Mouse (Mus musculus): ENCODE measurements around the gene Klhl26. TPM values are rescaled to one million over a fixed set of nuclear protein-coding genes. Genes with fewer than 3 reads are reported as not detected.

Gene Klhl26
- polyA plus RNA-seq, 1 experiment from 2014 or later = 18.7 TPM

GRCm38 (mm10) chr8:70509281-70509952, 32.6 kb upstream of the Klhl26 start:
- H3K27me3 ChIP-seq (replicated peaks) = no peaks in the 10 kb centered on the region
- H3K36me3 ChIP-seq = peaks cover 22% of the 10 kb centered on the region
- H3K9ac ChIP-seq = peak overlapping the region; percentile 99
- 8% methylated on average over 25 of the region's 25 CpGs for WGBS
- H3K27ac ChIP-seq = peak overlapping the region; percentile 98
- peak overlapping the region; percentile 97 for H3K4me3 ChIP-seq (replicated peaks)
- no peaks in the 10 kb centered on the region for H3K9me3 ChIP-seq
- H3K4me2 ChIP-seq (replicated peaks) = peak overlapping the region; percentile 79
- no peak for ATAC-seq
- H3K4me1 ChIP-seq (replicated peaks) = peaks cover 43% of the 10 kb centered on the region

DNA sequence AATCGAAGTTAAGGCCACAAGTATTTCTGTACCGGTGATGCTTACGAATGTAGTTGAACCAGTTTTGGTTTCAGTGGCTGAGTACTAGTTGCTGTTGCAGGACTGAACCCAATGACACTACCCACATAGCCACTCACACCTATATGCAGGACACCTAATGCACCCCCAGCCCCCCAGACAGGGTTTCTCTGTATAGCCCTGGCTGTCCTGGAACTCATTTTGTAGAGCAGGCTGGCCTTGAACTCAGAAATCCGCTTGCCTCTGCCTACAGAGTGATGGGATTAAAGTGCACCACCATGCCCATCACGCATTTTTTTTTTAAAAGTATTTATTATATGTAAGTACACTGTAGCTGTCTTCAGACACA, 30.2 kb upstream of the Klhl26 start:
- Histone ChIP-seq H3K27me3 (replicated peaks) (peaks cover 17% of the 10 kb centered on the region), H3K4me3 (replicated peaks) (no peak overlapping the region), H3K4me1 (replicated peaks) (peaks cover 55% of the 10 kb centered on the region), H3K9ac (no peak overlapping the region), H3K27ac (peak overlapping the region; percentile 20; the same call in 1 of the 2 replicates), H3K4me2 (replicated peaks) (no peak overlapping the region; the same call in 1 of the 2 replicates), H3K36me3 (peaks cover 13% of the 10 kb centered on the region), H3K9me3 (no peaks in the 10 kb centered on the region)
- WGBS = 53% methylated on average over 5 of the region's 5 CpGs
- no peak for ATAC-seq

- Histone ChIP-seq H3K9ac (peak within 1 kb of the TSS; percentile 93), H3K27ac (peak within 1 kb of the TSS; percentile 96), H3K27me3 (replicated peaks) (peaks cover 23% of the 10 kb centered on the region), H3K4me1 (replicated peaks) (peaks cover 54% of the 10 kb centered on the region), H3K36me3 (peaks cover 13% of the 10 kb centered on the region), H3K4me3 (replicated peaks) (peak within 1 kb of the TSS; percentile 73), H3K4me2 (replicated peaks) (peak within 1 kb of the TSS; percentile 92), H3K9me3 (no peaks in the 10 kb centered on the region)
- 2% methylated on average over 40 of the region's 40 CpGs for WGBS
- peak; percentile 88 for ATAC-seq
Observed at GRCm38 (mm10) chr8:70506328-70507026, 29.7 kb upstream of the Klhl26 start, which contains the start of gene Rex1bd. Gene Rex1bd, minus strand, starts transcription at chr8:70506752.

DNA sequence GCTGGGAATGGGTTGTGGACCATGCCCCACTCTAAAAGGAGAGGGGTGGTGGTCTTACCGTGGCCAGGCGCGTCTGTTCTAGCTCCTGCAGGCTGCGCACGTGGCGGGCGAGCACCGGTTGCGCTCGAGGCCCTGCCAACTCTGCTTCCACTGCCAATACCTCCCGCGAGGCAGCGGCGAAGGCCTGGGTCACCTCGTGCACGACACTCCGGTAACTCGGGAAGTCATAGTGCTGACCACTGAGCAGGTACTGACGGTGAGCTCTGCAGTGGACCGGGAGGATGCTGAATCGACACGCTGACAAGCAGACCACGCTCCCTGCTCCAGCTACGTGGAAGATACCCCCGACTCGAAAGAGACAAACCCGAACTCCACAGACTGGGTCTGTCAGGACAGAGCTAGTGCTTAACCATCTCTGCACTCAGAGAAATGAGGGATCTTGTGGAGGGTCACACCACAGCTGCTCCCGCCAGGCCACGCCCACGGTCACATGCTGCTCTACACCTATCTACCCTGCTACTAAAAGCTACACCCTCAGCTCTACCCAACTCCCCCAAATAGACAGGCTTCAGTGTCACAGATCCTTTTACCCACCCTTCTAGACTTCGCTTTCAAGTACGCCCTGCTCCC, 29.0 kb upstream of the Klhl26 start:
- 34% methylated on average over 32 of the region's 32 CpGs for WGBS
- Histone ChIP-seq H3K4me3 (replicated peaks) (peak overlapping the region; percentile 73), H3K27me3 (replicated peaks) (peaks cover 29% of the 10 kb centered on the region), H3K4me1 (replicated peaks) (peaks cover 58% of the 10 kb centered on the region), H3K9ac (peak overlapping the region; percentile 93), H3K9me3 (no peaks in the 10 kb centered on the region), H3K36me3 (peaks cover 13% of the 10 kb centered on the region), H3K27ac (peak overlapping the region; percentile 96), H3K4me2 (replicated peaks) (peak overlapping the region; percentile 92)
- no peak for ATAC-seq

DNA sequence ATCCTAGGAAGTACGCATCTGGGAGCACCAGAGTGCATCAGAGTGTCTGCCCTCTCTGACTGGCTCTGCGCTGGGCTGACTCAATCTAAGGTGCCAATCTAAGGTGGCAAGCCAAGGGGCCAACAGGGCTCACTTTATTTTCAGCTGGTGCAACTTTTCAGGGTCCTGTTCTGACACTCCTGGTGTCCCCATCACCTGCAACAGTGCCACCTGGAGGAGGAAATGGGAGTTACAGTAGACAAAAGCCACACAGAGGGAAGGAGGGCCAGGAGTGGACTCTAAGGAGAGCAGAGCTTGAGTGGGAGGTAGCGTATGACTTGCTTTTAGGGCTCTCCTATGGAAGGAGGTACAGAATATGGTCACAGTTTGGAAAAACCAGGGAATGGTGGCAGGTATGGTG, 28.1 kb upstream of the Klhl26 start:
- WGBS = 78% methylated on average over 3 of the region's 3 CpGs
- no peak for ATAC-seq
- H3K9ac ChIP-seq = no peak overlapping the region
- H3K27ac ChIP-seq = no peak overlapping the region
- H3K4me2 ChIP-seq (replicated peaks) = no peak overlapping the region
- peaks cover 38% of the 10 kb centered on the region for H3K27me3 ChIP-seq (replicated peaks)
- no peak overlapping the region for H3K4me3 ChIP-seq (replicated peaks)
- peaks cover 62% of the 10 kb centered on the region for H3K4me1 ChIP-seq (replicated peaks)
- H3K9me3 ChIP-seq = no peaks in the 10 kb centered on the region
- peaks cover 13% of the 10 kb centered on the region for H3K36me3 ChIP-seq

DNA sequence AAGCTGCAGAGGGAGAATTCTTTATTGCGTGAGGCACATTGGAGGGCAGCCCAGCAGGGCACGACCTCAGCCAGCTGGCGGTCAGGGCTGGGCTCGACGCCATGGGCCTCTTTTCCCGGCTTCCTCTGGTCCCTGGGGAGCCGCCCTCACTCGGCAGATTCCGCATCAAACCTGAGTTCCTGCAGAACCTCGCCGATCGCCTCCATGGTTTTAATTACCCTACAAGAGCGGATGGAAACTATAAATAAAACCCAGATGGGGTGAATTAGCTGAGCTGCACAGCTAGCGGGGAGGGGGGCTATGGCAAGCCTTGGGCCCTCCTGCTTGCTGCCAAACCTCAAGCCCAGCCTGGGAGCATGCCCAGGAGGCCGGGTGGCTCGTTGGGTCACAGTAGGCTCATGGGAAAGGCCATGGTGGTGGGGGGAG, 27.5 kb upstream of the Klhl26 start:
- ATAC-seq = no peak
- H3K4me2 ChIP-seq (replicated peaks) = no peak overlapping the region
- H3K27ac ChIP-seq = no peak overlapping the region
- no peak overlapping the region for H3K4me3 ChIP-seq (replicated peaks)
- peaks cover 13% of the 10 kb centered on the region for H3K36me3 ChIP-seq
- H3K9ac ChIP-seq = no peak overlapping the region
- H3K9me3 ChIP-seq = no peaks in the 10 kb centered on the region
- H3K4me1 ChIP-seq (replicated peaks) = peaks cover 59% of the 10 kb centered on the region
- WGBS = 69% methylated on average over 16 of the region's 16 CpGs
- peaks cover 44% of the 10 kb centered on the region for H3K27me3 ChIP-seq (replicated peaks)

GRCm38 (mm10) chr8:70503062-70503750, 26.4 kb upstream of the Klhl26 start:
- Histone ChIP-seq H3K9me3 (no peaks in the 10 kb centered on the region), H3K4me2 (replicated peaks) (no peak overlapping the region; the same call in 1 of the 2 replicates), H3K4me1 (replicated peaks) (peaks cover 50% of the 10 kb centered on the region), H3K36me3 (peaks cover 8% of the 10 kb centered on the region), H3K4me3 (replicated peaks) (no peak overlapping the region), H3K9ac (no peak overlapping the region), H3K27ac (no peak overlapping the region), H3K27me3 (replicated peaks) (peaks cover 55% of the 10 kb centered on the region)
- peak; percentile 27 for ATAC-seq
- 16% methylated on average over 46 of the region's 46 CpGs for WGBS

GRCm38 (mm10) chr8:70502540-70502939, 25.8 kb upstream of the Klhl26 start:
- no peak for ATAC-seq
- Histone ChIP-seq H3K36me3 (peaks cover 3% of the 10 kb centered on the region), H3K27me3 (replicated peaks) (peaks cover 59% of the 10 kb centered on the region), H3K9ac (peak overlapping the region; percentile 8; the same call in 1 of the 2 replicates), H3K4me2 (replicated peaks) (peak overlapping the region; percentile 46; the same call in 1 of the 2 replicates), H3K27ac (no peak overlapping the region), H3K4me3 (replicated peaks) (no peak overlapping the region; the same call in 1 of the 2 replicates), H3K9me3 (no peaks in the 10 kb centered on the region), H3K4me1 (replicated peaks) (peaks cover 46% of the 10 kb centered on the region)
- 39% methylated on average over 12 of the region's 12 CpGs for WGBS

- peak overlapping the region; percentile 8; the same call in 1 of the 2 replicates for H3K9ac ChIP-seq
- ATAC-seq = no peak
- H3K4me3 ChIP-seq (replicated peaks) = no peak overlapping the region; the same call in 1 of the 2 replicates
- H3K9me3 ChIP-seq = no peaks in the 10 kb centered on the region
- 14% methylated on average over 23 of the region's 23 CpGs for WGBS
- no peaks in the 10 kb centered on the region for H3K36me3 ChIP-seq
- no peak overlapping the region for H3K27ac ChIP-seq
- H3K27me3 ChIP-seq (replicated peaks) = peaks cover 65% of the 10 kb centered on the region
- peaks cover 46% of the 10 kb centered on the region for H3K4me1 ChIP-seq (replicated peaks)
- peak overlapping the region; percentile 46 for H3K4me2 ChIP-seq (replicated peaks)
Observed at GRCm38 (mm10) chr8:70501820-70502529, 25.2 kb upstream of the Klhl26 start.

GRCm38 (mm10) chr8:70500386-70501301, 23.9 kb upstream of the Klhl26 start:
- 8% methylated on average over 39 of the region's 39 CpGs for WGBS
- Histone ChIP-seq H3K27me3 (replicated peaks) (peaks cover 78% of the 10 kb centered on the region), H3K27ac (no peak overlapping the region), H3K36me3 (no peaks in the 10 kb centered on the region), H3K4me2 (replicated peaks) (peak overlapping the region; percentile 56), H3K9ac (0 out of 2 replicates have a peak overlapping the region, but pooled peaks have one; percentile 17), H3K4me1 (replicated peaks) (peaks cover 42% of the 10 kb centered on the region), H3K9me3 (no peaks in the 10 kb centered on the region), H3K4me3 (replicated peaks) (peak overlapping the region; percentile 21)
- ATAC-seq = peak; percentile 29; the same call in 1 of the 2 replicates

DNA sequence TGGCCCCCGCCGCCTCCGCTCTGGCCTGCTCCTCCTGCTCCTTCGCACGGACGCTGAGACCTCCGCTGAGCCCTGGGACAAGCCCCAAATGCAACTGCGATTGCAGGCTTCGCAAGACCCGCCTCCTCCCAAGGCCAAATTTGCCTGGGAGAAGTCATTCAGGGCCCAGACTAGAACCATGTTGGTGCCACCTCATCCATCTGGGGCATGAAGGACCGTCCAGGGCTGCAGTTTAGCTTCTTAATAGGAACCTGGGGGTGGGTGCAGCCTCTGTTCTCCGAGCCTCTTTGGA, 18.9 kb upstream of the Klhl26 start:
- no peaks in the 10 kb centered on the region for H3K9me3 ChIP-seq
- H3K4me1 ChIP-seq (replicated peaks) = peaks cover 40% of the 10 kb centered on the region
- no peak overlapping the region for H3K4me3 ChIP-seq (replicated peaks)
- peaks cover 98% of the 10 kb centered on the region for H3K27me3 ChIP-seq (replicated peaks)
- H3K27ac ChIP-seq = no peak overlapping the region
- ATAC-seq = no peak
- no peak overlapping the region for H3K9ac ChIP-seq
- no peak overlapping the region for H3K4me2 ChIP-seq (replicated peaks)
- H3K36me3 ChIP-seq = no peaks in the 10 kb centered on the region
- WGBS = 6% methylated on average over 12 of the region's 12 CpGs

Data from intestine, embryonic 15.5 days (tissue).